Mouse (Mus musculus) layer of hippocampus, adult 18-20 months (tissue): Measurements from ENCODE around the gene Parm1. TPM values are rescaled to one million over a fixed set of nuclear protein-coding genes. Genes with fewer than 3 reads are reported as not detected.

ENCODE experiments used
- DNase-seq, 2 experiments: peaks; one replicate each; pipeline ENCODE4 v3.0.0; 2022; ENCODE audit warnings: low spot score in 2 of 2
- total RNA-seq, 2 experiments: library from RNA; stranded (reverse); gene quantifications; 2 replicates each; pipeline ENCODE4 v1.2.3; 2021

The Parm1 gene
- total RNA-seq, 2 experiments from 2014 or later: 52.4 to 59.3 TPM

- no peak for DNase-seq
Observed at GRCm38 (mm10) chr5:91566591-91566990, 49.2 kb downstream of the Parm1 start.

GRCm38 (mm10) chr5:91574211-91574610 lies 56.8 kb downstream of the Parm1 start:
- no peak for DNase-seq

GRCm38 (mm10) chr5:91578924-91579323 lies 61.5 kb downstream of the Parm1 start:
- no peak for DNase-seq

DNA sequence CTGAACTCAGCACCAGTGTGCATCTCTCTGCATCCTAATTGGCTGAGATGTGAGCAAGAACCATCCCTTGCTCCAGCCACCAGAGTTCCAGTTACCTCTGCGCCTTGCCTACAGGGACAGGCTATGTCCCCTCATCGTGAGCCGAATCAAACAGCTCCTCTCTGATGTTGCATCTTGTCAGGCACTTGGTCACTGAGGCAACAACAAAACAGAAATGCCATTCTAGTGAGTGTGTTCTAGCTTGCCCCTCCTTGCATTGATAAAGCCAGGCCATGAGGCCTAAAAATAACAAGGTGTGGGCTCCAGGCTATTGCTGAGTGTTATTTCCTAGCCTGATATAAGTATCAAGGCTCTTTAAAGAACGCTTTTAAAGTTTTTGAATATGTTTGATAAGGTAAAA lies 64.4 kb downstream of the Parm1 start:
- no peak for DNase-seq

- DNase-seq: no peak
Observed at GRCm38 (mm10) chr5:91586206-91586605, 68.8 kb downstream of the Parm1 start.

DNA sequence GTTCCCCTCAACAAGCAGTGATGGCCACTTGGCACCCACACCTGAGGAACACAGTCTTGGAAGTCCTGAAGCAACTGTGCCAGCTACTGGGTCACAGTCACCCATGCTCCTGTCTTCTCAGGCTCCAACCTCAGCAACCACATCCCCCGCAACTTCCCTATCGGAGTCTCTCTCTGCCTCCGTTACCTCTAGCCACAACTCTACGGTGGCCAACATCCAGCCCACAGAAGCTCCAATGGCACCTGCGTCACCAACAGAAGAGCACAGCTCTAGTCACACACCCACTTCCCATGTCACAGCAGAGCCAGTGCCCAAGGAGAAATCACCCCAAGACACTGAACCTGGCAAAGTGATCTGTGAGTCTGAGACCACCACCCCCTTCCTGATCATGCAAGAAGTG lies 76.7 kb downstream of the Parm1 start:
- no peak for DNase-seq

DNA sequence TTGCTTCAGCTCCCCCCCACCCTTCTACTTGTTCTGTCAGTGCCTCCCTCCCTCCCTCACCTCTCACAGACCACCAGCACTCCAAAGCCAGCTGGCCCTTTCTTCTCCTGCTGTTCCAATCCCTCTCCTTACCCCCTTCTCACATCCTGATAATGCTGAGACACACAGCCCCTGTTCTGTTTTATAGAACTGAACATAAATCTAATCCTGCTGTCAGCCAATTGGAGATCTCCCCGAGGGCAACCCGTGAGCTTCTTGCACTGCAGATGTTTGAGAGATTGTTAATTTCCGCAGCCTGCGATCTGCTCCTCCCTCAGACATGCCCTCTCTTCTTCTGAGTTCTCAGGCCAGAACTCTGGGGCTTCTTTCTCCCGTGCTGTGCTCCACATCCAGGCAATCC lies 79.8 kb downstream of the Parm1 start:
- DNase-seq: no peak

GRCm38 (mm10) chr5:91599801-91600200 lies 82.4 kb downstream of the Parm1 start:
- peak in 1 of 2 experiments; percentile 36 for DNase-seq

DNA sequence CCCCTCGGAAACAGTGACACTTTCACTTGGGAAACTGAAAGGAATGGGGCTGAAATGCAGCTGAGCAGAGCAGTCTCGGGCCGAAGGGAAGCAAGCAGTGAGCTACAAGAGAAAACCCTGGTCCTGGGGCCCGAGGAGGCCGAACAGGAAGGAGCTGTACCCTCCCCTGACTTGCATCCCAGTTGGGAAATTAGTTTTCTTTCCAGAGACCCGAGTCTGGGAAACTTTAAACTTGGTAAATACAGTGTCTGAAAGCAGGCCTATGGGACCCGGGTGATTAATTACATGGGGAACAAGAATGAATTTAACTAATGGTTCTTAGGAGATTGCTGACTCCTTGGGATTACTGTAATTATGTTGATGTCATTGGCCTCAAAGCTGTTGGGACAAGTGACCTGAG lies 85.9 kb downstream of the Parm1 start:
- no peak for DNase-seq

- no peak for DNase-seq
Observed at GRCm38 (mm10) chr5:91603787-91604439, 86.5 kb downstream of the Parm1 start.

DNA sequence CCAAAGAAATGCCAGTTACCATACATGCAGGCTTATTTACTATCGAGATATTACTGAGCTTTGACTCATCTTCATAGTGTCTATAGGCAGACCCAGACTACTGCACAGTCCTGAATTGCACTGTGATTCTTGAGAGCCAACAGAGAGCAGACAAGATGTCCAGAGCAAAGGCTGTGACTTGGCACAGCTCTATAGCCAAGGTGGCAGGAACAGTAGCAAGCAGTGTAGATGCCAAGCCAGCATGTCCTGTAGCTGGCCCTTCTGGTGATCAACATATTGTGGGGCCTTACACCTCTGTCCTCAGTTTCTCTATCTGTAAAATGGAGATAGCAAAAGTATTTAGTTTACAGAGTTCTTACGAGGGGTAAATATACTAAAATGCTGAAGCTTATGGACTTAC lies 89.8 kb downstream of the Parm1 start:
- DNase-seq: no peak

GRCm38 (mm10) chr5:91607841-91608240 lies 90.4 kb downstream of the Parm1 start:
- no peak for DNase-seq

DNA sequence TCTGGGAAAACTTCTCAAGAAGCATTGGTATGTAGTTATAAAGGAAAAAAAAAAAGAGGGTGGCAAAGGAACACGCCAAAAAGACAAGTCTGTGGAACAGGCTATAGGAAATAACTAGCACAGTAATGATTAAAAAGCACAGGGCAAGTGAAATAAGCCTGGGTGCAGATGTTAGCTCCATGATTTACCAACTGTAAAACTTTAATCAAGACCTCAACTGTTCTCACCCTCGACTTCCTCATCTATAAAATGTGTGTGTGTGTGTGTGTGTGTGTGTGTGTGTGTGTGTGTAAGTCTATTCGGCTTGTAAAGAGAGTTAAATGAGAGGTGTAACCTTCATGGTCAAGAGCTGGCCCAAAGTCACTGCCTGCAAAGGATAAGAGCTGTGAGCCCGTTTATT lies 91.6 kb downstream of the Parm1 start:
- no peak for DNase-seq

DNA sequence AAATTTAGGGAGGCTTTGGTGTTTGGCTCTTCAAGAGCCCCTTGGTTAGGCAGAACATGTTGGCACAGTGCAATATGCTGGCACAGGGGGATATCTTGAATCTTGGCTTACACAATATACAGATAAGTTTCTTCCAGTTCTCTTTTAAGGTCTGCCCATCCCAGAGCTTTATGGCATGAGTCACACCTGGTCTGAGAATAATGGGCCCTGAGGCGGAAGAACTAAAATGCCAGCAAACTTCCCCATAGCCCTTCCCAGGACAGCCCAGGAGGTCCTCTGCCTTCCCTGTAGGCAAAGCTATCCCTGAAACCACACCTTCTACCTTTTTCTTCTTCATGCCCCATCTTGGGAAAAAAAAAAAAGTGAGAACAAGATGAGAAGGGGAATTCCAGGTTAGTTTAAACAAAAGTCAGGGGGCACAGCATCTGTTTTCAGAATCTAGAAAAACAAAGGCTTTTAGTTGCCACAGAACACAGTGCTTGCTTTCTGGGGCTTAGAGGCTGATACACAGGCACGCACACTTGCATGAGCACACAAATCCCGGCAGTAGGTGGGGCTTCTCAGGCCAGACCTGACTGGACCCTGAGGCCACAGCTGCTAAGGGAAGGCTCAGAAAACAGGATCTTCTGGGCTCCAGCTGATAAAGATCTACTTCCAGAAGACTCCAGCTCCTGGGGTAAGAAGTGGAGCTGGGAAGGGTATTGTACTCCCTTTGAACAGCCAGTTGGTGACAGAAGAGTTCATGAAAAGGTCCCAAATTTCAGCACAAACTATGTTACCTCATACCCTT lies 92.3 kb downstream of the Parm1 start:
- no peak for DNase-seq

DNA sequence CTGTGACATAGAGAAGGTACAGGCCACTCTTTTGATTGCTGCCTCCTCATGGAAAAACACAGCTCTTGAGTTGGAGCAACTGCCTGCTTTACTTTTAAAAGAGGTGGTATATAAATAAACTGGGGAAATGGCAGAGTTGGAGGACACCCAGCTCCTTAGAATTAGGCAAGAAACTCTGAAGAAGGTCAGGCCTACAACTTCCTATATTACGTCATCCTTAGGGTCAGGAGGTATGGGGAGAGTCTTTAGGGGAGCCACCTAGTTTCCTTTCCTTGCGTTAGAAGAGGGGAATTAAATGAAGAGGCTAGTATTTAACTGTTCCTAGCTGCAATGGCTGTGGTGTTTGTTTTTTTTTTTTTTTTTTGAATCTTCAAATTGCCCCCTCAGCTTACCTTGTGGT lies 93.1 kb downstream of the Parm1 start:
- no peak for DNase-seq

GRCm38 (mm10) chr5:91611589-91611988 lies 94.2 kb downstream of the Parm1 start:
- no peak for DNase-seq

DNA sequence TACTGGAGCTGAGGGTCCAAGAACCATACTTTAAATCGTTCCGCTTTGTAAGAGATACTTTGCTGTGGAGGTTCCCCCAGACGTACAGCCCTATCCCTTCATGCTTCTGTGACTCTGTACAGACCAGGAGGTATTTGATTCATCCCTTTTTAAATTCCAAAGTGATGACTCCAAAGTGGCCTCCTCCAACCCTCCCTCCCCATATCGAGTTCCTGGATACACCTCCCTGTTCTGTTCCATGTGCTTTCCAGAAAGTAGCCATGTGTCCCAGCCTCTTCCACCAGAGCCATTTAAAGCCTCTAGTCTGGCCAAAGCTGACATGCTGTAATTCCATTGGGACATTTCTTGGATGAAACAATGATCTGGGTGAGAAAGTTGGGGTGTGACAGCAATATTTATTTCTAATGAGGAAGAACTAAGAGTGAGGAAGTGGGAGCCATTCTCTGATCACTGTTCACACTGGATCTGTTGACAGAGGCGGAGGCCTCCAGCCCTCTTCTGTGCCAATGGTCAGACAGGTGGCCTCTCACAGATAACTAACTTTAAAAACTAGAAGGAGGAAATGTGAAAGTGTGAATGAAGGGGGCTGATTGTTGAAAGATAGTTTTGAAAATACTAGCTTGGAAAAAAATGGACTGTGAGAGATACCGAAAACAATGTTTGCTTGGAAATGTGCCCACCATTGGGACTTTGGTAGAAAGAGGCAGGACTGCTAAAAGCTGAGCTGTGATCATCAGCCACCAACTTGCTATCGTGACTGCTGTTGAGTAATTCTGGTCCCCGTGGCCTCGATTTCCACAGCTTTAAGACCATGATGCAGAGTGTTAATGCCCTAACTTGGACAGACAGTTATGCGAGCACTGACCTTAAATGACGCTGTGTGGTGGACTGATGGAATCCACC lies 100.2 kb downstream of the Parm1 start:
- DNase-seq: no peak

DNA sequence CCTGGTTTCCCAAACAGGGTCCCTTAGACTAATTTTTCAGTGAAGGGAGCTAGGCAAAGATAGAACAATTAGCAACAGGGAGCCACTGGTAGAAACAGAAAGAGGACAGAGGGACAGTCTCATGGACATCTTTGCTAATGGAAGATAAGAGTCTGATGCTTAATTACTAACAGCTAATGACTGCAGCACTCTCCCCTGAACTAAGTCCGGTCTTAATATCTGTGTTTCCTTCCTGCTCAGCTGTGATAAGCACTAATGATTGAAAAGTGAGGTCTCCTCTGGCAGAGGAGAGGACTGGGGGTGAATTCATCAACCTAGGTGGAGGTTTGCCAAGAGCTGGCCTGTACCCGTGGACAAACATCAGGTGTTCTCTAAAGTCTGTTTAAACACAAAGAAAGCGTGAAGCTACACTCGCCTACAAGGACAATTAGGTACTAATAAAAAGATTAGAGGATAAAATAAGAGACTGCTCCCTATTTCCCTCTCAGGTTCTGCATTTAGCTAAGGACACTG lies 101.3 kb downstream of the Parm1 start:
- DNase-seq: no peak

DNA sequence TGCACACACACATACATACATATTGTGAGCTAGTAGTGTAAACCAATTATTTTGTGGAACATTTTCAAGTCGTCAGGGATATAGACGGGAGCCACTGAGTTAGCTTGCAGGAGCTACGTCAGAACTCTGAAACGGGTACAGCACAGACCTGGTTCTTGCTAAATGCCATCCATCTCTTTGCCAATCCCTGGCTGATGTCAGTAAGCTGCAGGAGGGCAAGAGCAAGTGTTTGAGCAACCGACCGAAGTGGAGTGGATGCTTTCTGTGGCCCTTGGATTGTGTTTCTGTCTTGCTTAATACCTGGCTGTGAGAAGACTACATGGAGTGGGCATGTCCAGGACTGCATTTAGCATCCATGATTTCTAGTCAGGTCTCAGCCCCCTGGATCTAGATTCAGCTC lies 103.8 kb downstream of the Parm1 start:
- no peak for DNase-seq

DNA sequence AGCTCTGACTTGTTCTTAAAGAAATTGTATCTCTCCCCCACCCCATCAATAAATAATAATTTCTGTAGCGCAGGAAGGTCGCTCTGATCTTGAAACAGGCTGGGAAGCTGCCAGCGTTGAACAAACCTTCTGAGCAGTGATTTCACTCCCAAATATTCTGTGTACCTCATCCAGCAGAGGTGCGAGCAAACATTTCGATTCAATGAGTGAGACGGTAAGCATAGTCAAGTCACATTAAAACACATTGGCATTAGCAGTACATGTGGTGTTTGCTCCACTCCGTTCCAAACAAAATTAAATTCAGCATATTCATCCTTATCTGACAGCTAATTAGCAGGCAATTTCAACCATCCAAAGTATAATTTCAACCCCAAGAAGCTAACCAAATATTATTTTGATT lies 109.4 kb downstream of the Parm1 start:
- DNase-seq: no peak

GRCm38 (mm10) chr5:91629472-91629871 lies 112.1 kb downstream of the Parm1 start:
- DNase-seq: no peak

- no peak for DNase-seq
Observed at GRCm38 (mm10) chr5:91651330-91651729, 133.9 kb downstream of the Parm1 start.
